Mouse (Mus musculus): ENCODE data around the gene Tesc.

Tesc gene

GRCm38 (mm10) chr5:118015669-118016068 lies 11.9 kb upstream of the Tesc start:
- DNase-seq (ENCODE audit: low spot score in 2 of 2) = no peak

- DNase-seq (ENCODE audit: low spot score in 2 of 2) = no peak
These were observed 10.0 kb upstream of the Tesc start for GRCm38 (mm10) chr5:118017527-118017926.

GRCm38 (mm10) chr5:118019905-118020304 lies 7.6 kb upstream of the Tesc start:
- DNase-seq (ENCODE audit: low spot score in 2 of 2) = no peak

- DNase-seq (ENCODE audit: low spot score in 2 of 2) = no peak
These were observed 4.5 kb upstream of the Tesc start for GRCm38 (mm10) chr5:118023053-118023452.

GRCm38 (mm10) chr5:118025880-118026279 lies 1.7 kb upstream of the Tesc start:
- DNase-seq (ENCODE audit: low spot score in 2 of 2) = no peak

- DNase-seq (ENCODE audit: low spot score in 2 of 2) = no peak
These were observed 1.2 kb upstream of the Tesc start for GRCm38 (mm10) chr5:118026343-118026742.

- no peak for DNase-seq (ENCODE audit: low spot score in 2 of 2)
These were observed 344 bp upstream of the Tesc start for GRCm38 (mm10) chr5:118027101-118027697.

- no peak for DNase-seq (ENCODE audit: low spot score in 2 of 2)
These were observed 870 bp downstream of the Tesc start for GRCm38 (mm10) chr5:118028191-118029034.

GRCm38 (mm10) chr5:118029035-118029408 lies 1.5 kb downstream of the Tesc start:
- no peak for DNase-seq (ENCODE audit: low spot score in 2 of 2)

- peak; percentile 55 to 68 for DNase-seq (ENCODE audit: low spot score in 2 of 2)
These were observed 1.9 kb downstream of the Tesc start for GRCm38 (mm10) chr5:118029420-118029819.

GRCm38 (mm10) chr5:118030022-118030675 lies 2.6 kb downstream of the Tesc start:
- no peak for DNase-seq (ENCODE audit: low spot score in 2 of 2)

- DNase-seq (ENCODE audit: low spot score in 2 of 2) = no peak
These were observed 3.5 kb downstream of the Tesc start for GRCm38 (mm10) chr5:118031059-118031458.

GRCm38 (mm10) chr5:118031508-118031907 lies 4.0 kb downstream of the Tesc start:
- no peak for DNase-seq (ENCODE audit: low spot score in 2 of 2)

- DNase-seq (ENCODE audit: low spot score in 2 of 2) = no peak
These were observed 5.8 kb downstream of the Tesc start for GRCm38 (mm10) chr5:118033328-118033727.

- no peak for DNase-seq (ENCODE audit: low spot score in 2 of 2)
These were observed 6.2 kb downstream of the Tesc start for GRCm38 (mm10) chr5:118033740-118034139.

- DNase-seq (ENCODE audit: low spot score in 2 of 2) = no peak
These were observed 7.1 kb downstream of the Tesc start for GRCm38 (mm10) chr5:118034632-118035031.

- DNase-seq (ENCODE audit: low spot score in 2 of 2) = no peak
These were observed 8.2 kb downstream of the Tesc start for GRCm38 (mm10) chr5:118035786-118036185.

- DNase-seq (ENCODE audit: low spot score in 2 of 2) = no peak
These were observed 9.6 kb downstream of the Tesc start for GRCm38 (mm10) chr5:118036888-118037797.

- DNase-seq (ENCODE audit: low spot score in 2 of 2) = no peak
These were observed 10.4 kb downstream of the Tesc start for GRCm38 (mm10) chr5:118037798-118038484.

GRCm38 (mm10) chr5:118039241-118039668 lies 11.7 kb downstream of the Tesc start:
- no peak for DNase-seq (ENCODE audit: low spot score in 2 of 2)

GRCm38 (mm10) chr5:118042599-118042998 lies 15.1 kb downstream of the Tesc start:
- no peak for DNase-seq (ENCODE audit: low spot score in 2 of 2)
